Mouse (Mus musculus) frontal cortex, postnatal 25 days (tissue): ENCODE results near the gene Snx21.

Experiments used
- DNase-seq, 2 experiments: peaks; one replicate each; pipeline ENCODE4 v3.0.0; 2022; ENCODE audit warnings: low spot score in 2 of 2

Gene Snx21

DNA sequence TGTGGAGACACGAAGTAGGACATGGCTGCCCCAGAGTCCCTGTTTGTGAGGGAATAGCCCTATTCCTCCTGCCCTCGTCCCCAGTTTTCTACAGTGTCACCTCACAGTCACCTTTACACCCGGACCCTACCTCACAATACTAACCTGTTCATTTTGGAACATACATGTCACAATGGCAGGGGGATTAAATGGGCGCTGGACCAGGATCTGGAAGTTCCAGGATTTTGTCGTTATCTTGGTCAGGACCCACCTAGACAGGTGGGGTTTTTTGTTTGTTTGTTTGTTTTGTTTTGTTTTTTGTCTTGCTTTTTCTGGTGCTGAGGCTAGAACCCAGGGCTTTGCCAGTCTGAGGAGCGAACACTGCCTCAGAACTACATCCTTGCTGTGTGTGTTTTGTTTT is 42.8 kb downstream of the Snx21 start, which contains the start of gene Spata25:
Gene Spata25, minus strand, starts transcription at position 101 of the 400 bp plus-strand sequence.
- DNase-seq, result no peak

- no peak for DNase-seq
These were observed 43.5 kb downstream of the Snx21 start for GRCm38 (mm10) chr2:164829090-164829489.

GRCm38 (mm10) chr2:164831029-164831428 is 45.4 kb downstream of the Snx21 start:
- DNase-seq, result no peak

DNA sequence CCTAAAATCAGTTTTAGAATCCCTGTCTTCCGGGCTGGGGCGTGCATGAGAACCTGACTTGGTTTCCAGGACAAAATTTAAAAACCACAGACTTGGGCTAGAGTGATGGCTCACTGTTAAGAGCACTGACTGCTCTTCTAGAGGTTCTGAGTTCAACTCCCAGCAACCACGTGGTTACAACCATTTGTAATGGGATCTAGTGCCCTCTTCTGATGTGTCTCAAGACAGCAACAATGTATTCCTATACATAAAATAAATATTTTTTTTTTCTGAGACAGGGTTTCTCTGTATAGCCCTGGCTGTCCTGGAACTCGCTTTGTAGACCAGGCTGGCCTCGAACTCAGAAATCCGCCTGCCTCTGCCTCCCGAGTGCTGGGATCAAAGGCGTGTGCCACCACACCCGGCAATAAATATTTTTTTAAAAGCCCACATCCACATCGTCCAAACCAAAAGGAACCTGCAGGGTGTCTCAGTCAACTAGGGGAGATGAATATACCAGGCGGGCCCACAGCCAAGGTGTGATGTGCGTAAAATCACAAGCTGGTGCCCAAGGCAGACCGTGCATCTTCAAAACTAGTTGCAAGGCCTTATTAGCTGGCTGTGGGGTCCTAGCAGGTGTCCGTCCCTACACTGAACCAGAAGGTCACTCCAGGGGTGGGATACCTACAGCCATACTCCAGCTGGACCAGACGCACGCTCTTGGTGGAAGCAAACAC is 46.6 kb downstream of the Snx21 start:
- no peak for DNase-seq

DNA sequence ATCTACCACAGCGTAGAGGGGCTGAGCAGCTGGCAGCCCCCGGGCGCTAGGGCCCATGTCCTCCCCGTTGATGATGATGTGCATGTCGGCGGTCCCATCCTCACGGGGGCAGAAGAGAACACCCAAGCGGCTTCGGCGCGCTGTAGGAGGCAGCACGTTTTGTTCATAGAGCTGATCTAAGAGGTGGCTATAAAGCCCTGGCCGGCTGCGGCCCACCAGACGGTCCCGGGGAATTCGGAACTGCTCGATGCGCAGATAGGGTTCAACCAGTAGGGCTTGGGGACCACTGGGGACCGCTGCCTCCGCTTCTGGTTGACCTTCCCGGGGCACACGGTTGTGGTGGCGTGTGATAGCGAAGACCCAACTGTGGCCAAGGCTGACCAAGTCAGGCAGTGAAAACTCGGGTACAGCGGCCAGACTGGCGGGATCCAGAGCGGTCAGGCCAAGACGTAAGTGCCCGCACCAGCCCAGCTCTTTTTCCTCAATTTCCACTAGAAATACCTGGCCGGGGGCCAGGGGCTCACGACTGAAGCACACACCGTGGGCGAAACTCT is 47.2 kb downstream of the Snx21 start, which contains the start of gene Ctsa:
Gene Ctsa, plus strand, starts transcription at position 126 of the 554 bp plus-strand sequence.
- DNase-seq, result peak; percentile 70 to 73

GRCm38 (mm10) chr2:164833314-164833959 is 47.8 kb downstream of the Snx21 start, which contains the start of gene Neurl2:
TSS of gene Neurl2 (minus strand) at chr2:164833456.
- DNase-seq, result peak; percentile 91 to 93

GRCm38 (mm10) chr2:164834531-164834930 is 48.9 kb downstream of the Snx21 start:
- DNase-seq, result no peak

- no peak for DNase-seq
These were observed 49.5 kb downstream of the Snx21 start for GRCm38 (mm10) chr2:164835164-164835563.
